Mouse (Mus musculus): Measurements from ENCODE around the gene Phactr3.

GRCm38 (mm10) chr2:178304669-178305068 is 185.9 kb downstream of the Phactr3 start:
- TF ChIP-seq CTCF (IDR thresholded peaks at IDR 0.05; ENCODE audit: low read depth, low read length) (no peak), POLR2A (IDR thresholded peaks at IDR 0.05; ENCODE audit: insufficient read depth, low read length) (no peak)

All from ES-Bruce4 (cell line).